Mouse (Mus musculus): ENCODE measurements around the gene Gm11634.
"Not testable (repeated sequence)": the region's sequence is repeated elsewhere in the genome, so short reads cannot be mapped to it uniquely, and the experiment has no call there.

Gene Gm11634

DNA sequence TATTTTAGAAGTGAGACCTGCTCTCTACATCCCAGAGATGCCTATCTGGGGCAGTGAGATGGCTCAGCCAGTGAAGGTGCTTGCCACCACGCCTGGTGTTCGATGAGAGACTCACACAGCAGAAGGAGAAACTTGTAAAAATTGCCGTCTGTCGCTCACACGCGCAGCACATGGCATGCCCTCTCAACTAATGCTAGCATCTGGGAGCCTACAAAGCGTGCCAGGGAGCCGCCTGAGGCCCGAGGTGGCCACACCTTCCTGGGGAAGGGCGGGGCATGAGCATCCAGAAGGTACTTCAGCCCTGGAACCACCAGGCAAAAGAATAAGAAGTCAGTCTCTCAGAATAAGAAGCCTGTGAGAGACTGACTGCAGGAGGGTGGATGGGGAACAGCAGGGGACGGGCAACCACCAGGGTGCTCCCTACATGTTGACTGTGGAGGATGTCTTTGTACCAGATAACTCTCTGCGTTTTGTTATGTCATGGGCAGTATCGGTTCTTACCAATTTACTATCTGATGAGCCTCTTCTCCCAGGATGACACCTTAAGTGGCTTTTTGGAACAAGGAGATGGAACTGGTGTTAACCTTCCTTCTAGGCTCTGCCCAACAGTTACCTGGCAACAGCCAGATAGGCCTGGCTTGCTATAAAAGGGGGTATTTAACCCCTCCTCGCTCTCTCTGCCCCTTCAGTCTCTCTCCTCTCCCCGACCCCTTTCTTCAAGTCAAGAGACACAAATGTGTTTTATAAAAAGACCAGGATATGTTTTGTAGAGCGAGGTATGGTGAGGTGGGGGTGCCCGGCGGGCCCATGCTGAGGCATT lies 18.1 kb upstream of the Gm11634 start:
- no peak for ATAC-seq (ENCODE audit: low TSS enrichment)

DNA sequence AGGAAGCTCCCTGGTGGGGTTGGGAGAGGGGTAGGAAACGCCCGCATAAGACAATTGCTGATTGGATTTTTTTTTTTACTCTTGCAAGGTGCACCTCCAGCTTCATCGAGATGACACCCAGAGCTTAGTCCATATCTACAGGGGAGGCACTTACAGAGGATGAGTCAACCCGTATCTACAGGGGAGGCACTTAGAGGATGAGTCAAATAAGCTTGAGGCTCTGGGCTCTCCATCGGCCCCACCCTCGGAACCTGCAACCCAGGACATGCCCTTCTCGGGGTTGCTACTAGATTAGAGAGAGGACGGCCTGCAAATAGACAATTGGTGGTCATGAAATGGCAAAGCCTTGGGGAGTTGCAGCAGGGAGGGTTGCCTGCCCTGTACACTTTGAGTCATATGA lies 17.0 kb upstream of the Gm11634 start:
- ATAC-seq (ENCODE audit: low TSS enrichment): no peak

DNA sequence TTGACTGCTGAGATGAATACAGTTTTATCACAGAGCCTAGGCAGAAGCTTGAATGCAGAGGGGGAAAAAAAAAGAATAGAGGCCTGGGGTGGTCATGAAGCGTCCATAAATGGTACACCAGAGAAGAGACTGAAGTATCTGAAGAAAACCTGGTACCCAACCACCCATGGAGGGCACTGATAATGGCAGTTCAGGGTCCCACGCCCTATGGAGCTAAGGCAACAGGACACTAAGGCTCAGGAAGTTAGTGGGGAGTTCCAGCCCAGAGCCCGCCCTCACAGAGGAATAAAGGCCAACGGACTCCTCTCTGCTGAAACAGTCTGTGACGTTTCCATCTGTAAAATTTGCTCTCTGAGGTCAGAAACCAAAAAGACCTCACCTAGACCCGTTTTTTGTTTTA lies 16.3 kb upstream of the Gm11634 start:
- no peak for ATAC-seq (ENCODE audit: low TSS enrichment)

DNA sequence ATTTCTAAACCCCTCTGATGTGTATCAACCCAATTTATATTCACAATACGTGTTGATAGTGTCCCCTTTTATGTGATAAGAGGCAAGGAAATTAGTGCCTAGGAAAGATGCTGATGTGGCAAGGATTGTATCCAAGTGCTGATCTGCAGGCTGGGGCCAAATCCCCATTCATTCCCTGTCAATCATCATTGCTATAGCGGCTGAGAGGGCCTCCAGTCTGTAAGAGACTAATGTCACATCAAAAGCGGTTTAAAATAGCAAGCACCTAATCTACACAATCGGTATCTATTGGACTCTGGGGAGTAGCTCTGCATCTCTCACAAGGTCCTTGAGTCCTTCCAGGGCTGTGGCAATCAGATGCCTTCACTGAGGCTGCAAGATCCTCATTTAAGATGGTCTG lies 15.1 kb upstream of the Gm11634 start:
- ATAC-seq (ENCODE audit: low TSS enrichment): no peak

DNA sequence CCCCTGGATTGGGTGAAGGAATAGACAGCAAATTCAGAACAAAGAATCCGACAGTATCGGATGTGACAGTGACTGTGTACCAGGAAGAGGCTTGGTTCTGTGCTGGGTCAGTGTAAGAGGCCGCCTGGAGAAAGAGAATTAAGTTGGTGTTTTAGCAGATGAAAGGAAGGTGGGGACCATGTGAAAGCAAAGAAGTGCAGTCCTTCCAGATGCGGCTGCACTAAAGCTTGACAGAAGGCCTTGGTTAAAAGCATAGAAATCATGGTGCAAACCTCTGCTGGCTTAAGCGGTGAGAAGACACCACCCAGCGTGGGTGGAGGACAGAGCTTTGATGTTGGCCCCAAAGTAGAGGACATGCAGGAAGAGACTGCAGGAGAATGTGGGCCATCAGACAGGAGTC lies 14.5 kb upstream of the Gm11634 start:
- no peak for ATAC-seq (ENCODE audit: low TSS enrichment)

DNA sequence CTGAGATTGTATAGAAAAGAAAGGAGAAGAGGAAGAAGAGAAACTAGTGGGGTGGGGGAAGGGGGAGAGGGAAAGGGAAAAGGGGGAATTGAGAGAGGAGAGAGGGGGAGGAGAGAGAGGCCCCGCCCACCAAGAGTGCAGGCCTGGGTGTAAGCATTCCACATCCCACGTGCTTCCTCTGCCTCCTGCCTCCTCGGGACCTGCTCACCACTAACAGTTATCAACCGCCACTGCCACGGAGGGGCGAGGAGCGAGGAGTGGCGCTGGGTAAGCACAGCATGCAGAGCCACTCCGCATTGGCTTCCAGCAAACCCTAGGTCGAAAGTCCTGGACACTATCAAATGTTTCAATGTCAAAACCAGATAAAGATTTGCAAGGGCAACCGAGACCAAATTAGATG lies 11.4 kb upstream of the Gm11634 start:
- no peak for ATAC-seq (ENCODE audit: low TSS enrichment)

DNA sequence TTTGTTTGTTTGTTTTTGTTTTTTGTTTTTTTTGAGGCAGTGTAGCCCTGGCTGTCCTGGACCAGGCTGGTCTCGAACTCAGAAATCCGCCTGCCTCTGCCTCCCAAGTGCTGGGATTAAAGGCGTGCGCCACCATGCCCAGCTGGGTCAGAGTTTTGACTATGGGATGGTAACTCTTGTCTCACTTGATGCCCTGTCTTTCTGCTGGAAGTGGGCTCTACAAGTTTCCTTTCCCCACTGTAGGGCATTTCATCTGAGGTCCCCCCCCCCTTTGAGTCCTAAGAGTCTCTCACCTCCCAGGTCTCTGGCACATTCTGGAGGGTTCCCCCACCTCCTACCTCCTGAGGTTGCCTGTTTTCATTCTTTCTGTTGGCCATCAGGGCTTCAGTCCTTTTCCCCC lies 8.1 kb upstream of the Gm11634 start:
- ATAC-seq (ENCODE audit: low TSS enrichment): not testable (repeated sequence)

DNA sequence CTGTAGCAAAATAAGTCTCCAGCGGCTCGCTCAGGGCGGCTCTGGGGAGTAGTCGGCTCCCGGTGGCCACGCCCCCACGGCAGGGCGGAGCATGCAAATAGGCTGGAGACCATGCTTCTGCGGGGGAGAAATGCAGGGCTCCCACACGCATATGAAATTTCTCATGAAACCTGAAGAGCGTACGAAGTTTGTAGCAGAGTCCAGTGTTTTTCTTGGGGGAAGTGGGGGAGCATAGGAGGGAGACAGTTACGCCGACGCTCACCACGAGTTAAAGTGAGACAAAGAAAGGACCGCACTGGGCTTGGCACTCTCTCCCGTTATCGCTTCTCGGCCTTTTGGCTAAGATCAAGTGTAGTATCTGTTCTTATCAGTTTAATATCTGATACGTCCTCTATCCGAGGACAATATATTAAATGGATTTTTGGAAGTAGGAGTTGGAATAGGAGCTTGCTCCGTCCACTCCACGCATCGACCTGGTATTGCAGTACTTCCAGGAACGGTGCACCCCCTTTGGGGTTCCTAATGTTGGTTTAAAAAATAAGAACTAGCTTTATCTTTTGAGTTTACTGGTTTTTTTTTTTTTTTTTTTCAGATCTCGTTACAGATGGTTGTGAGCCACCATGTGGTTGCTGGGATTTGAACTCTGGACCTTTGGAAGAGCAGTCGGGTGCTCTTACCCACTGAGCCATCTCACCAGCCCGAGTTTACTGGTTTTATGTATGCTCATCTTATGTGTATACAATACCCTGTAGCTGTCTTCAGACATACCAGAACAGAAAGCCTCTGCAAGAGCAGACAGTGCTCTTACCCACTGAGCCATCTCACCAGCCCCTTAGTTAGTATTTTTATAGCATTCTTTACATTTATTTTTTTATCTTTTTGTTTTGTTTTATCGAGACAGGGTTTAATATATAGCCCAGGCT lies 5.7 kb upstream of the Gm11634 start:
- not testable (repeated sequence) for ATAC-seq (ENCODE audit: low TSS enrichment)

DNA sequence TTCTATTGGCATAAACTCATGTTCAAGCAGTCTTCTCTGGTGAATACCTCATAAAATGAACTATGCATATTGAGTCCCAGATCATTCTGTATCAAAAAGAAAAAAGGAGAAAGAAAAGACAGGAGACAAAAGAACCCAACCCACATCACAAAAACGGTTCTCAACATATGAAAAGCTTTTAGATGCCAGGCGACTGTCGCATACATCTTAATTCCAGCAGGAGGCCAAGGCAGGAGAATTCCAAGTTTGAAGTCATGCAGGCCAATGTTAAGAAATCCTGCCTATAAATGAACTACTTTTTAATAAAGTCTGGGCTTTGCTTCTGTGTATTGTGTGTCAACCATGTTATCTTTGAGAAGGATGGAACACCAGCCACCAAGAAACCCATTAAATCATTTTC lies 5.1 kb upstream of the Gm11634 start:
- no peak for ATAC-seq (ENCODE audit: low TSS enrichment)

DNA sequence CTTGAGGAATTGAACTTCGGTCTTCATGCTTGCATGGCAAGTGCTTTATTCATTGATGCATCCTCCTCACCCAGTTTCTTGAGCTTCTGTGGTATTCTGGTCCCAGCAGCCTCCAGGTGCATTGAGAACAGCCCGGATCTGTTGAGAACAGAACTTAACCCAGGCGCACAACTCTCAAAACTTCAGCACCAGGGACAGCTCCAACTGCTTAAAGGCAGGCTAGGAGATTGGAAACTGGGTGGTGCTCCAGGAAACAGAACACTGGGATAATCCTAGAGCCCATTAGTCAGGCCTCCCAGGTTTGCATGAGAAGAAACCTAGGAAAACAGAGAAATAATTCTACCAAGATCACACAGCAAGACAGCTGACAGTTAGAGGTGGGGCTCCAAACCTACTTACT lies 3.4 kb upstream of the Gm11634 start:
- no peak for ATAC-seq (ENCODE audit: low TSS enrichment)

DNA sequence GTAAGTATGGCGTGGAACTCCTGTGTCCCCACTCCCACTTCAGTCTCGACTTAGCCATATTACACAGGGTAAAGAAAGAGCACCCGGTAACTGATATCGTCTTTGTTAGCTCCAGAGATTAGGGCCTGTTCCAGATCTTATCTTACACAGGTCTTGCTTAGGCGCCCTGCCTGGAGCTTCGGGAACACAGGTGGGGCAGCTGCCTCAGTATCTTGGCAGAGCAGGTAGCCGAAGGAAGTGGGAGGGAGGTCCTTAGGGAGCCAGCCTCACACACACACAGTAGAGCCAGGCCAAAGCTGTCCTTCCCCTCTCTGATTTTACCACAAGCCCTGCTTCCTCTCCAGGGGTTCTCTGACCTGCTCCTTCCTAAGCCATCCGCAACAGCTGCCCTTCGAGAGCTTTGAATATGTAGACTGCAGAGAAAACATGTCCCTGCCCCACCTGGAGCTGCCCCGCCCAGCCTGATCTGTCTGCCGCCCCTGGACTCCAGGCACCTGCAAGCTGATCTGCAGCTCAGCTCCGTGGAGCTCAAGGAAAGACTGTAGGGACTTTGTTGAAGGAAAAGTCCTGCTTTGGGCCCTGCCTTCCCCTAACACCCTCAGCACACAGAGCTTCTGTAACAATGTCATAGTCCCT lies 8.9 kb downstream of the Gm11634 start:
- no peak for ATAC-seq (ENCODE audit: low TSS enrichment)

DNA sequence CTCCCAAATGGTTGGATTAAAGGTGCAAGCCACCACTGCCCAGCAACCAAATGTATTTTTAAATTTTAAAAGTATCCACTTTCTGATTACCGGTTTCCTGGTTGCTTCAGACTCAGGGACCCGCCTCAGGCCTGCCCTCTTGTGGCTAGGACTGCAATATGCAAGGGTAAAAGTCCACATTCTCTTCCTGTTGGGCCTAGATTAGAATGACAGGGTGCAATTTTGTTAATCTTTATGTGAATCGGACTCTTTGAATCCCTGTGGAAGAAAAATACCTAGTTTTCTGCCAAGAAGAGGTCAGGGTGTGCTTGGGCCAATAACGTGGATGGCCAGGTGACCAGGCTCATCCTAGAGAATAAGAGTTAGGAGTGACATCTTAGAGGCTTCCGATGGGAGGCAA lies 9.6 kb downstream of the Gm11634 start:
- ATAC-seq (ENCODE audit: low TSS enrichment): no peak

DNA sequence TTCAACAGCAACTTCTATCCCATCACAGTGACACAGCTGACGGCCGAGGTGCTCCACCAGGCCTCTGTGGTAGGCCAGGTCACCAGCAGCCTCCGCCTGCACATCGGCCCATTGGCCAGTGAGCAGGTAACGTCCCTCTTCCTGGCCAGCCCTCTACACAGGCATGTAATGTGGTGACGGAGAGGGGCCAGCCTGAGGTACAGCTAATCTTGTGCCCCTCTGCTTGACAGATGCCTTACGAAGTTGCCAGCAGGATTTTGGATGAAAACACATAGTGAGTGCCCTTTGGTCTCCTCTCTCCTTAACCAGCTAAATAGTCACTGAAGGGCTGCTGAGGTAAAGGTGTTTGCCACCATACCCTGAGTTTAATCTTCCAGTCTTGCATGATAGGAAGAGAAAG lies 10.2 kb downstream of the Gm11634 start:
- ATAC-seq (ENCODE audit: low TSS enrichment): no peak

DNA sequence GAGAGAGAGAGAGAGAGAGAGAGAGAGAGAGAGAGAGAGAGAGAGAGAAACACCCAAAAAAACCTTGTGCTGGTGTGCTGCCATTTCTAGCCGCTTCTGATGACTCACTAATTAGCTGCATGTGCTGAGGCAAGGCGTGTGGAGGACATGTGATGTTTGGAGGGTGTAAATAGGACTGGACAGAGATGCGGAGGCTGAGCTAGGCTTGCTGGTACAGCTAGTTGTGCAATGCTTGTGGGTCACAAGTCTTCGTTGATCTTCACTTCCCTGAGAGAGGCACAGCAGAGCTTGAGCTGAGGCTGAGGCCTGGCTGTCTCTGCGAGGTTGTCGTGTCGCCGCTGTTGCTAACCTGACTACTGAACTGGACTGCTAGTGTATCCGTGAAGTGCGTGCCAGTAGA lies 11.4 kb downstream of the Gm11634 start:
- ATAC-seq (ENCODE audit: low TSS enrichment): peak; percentile 62; the same call in 1 of the 2 replicates

DNA sequence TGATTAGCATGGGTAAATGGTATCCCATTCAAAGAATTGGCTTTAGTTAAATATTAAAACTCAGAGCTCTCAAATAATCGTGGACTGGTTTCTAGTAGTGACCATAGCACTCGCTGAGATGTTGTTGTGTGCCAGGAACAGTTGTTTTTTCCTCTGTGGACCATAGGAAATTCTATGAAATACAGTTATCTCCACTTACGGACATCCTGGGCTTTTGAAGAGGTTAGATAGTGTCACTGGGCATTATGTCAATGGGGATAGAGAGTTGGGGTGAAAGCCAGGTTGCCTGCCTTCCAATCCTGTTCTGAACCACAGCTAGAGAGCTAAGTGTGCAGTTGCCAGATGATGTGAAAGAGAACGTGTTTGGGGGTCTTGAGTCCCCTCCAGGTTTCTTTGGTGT lies 13.3 kb downstream of the Gm11634 start:
- no peak for ATAC-seq (ENCODE audit: low TSS enrichment)

DNA sequence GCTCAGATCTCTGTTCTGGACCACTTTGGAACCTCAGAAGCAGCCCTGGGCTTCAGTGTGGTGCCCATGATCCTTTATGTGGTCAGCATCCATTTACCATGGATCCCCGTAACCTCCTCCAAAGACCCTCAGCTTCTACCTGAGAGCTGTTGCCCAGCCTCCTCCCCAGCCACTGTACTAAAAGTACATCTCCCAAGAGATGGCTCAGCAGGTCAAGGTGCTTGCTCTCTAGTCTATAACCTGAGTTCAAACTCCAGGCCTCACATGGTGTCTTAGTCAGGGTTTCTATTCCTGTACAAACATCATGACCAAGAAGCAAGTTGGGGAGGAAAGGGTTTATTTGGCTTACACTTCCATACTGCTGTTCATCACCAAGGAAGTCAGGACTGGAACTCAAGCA lies 14.0 kb downstream of the Gm11634 start:
- not testable (repeated sequence) for ATAC-seq (ENCODE audit: low TSS enrichment)

DNA sequence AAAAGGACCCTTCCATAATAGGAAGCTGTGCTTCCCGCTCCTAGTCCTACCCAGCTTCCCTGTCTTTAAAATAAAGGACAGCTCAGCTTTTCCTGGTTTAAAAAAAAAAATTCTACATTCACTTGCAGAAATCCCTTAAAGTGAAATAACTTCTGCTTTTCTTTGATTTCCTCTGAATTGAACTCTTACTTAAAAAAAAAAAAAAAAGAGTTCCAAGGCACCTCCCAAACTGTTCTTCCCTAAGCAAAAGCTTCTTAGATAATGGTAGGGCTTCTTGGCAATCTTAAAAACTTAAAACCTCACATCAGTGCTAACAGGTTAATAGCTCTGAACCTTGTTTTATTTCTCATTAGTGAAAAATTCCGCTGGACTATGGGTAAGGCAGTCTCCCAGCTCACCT lies 15.9 kb downstream of the Gm11634 start:
- no peak for ATAC-seq (ENCODE audit: low TSS enrichment)

DNA sequence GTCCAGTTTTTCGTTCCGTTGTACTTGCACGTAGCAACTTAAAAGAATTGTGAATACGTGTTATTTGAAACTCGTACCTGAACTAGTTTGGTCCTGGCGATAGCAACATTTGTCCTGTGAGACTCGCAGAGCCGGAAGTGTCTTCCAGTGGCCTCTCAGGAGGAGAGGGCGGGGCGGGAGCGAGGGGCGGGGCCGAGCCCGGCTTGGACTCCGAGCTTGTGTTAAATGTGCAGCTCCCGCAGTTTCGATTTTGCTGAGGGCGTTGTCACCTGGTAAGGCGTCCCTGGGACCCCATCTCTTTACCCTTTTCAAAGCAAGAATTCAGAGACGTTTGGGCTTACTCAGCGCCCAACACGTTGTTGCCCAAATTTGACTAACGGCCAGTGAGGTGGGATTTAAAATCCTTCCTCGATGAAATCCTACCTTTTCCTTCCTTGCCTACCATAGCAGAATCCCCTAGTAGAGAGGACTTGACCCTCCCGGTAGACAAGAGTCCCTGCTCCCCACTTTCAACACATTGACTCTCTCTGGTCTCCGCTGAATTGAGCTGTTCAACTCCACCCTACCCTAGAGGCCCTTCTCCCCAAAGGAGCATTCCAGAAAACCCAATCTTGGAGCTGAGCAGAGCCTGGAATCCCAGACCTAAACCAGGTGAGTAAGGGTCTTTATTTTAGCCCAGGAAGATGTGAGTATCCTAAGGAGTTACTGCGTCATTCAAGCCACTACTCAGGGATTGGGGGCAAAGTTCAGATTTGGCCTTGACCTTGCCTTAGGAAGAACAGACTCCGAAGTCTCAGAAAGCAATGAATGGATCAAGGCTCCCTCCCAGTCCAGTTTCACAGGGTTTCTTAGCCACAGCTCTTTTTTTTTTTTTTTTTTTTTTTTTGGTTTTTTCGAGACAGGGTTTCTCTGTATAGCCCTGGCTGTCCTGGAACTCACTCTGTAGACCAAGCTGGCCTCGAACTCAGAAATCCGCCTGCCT lies 16.7 kb downstream of the Gm11634 start, which contains the start of gene Tmem106a:
Gene Tmem106a, plus strand, starts transcription at position 189 of the 982 bp plus-strand sequence.
- no peak for ATAC-seq (ENCODE audit: low TSS enrichment)

DNA sequence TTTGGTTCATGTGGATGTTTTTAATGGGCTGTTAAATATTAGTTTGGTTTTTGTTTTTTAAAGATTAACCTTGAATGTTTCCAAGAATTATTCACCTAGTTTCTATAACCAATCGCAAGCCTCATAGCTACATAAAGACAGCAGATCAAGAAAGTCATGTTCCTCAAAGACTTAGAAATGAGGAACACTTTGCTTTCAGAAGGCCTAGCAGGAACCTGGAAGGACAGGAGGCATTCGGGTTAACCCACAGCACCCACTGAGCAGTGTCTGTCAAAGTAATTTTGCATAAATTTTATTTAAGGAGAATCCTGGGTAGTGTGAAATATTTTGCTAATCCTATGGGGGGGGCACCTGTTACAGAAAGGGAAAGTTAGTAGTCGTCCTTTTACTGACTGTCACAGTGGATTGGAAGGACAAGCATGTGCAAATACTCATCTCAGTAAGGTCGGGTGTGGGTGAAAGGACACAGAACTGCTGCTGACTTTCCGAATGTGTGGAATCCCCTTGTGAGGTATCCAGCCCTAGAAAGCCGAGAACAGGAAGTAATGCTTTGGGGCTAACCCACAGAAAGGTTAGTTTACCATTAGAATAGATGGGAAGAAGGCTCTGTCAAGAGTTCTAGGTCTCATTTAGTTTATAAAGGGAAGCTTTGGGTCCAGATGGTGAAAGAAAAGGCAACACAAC lies 17.8 kb downstream of the Gm11634 start:
- ATAC-seq (ENCODE audit: low TSS enrichment): no peak

DNA sequence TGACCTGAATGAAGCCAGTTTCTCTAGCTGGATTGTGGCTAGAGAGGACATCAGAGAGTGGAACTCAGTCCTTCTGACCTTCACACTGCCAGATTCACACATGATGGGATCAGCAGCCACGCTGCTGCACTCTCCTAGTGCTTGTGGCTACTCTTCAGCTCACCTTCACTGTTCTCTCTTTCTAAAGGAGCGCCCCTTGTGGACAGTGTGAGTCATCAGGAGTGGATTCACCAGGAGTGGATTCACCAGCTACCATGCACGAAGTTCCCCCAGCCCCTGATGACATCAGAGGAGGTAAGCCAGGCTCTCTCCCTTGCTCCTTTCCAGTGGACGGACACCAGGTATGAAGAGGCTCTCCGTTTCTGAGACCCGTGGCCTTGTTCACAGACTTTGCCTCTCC lies 22.9 kb downstream of the Gm11634 start:
- no peak for ATAC-seq (ENCODE audit: low TSS enrichment)

DNA sequence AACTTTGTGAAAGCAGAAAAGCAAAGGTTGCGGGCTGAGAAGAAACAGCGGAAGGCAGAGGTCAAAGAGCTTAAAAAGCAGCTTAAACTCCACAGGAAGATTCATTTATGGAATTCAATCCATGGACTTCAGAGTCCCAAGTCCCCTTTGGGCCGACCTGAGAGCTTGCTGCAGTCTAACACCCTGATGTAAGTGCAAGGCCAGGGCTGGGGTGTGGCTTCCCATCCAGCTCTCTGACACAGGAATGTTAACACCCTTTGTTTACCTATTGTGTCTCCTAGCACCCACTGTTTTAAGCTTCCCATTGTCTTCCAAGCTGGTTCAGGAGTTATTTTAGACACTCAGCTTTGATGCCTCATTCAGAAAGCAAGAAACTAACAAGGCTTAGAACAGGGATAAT lies 30.6 kb downstream of the Gm11634 start:
- no peak for ATAC-seq (ENCODE audit: low TSS enrichment)

Measured in frontal cortex, adult (tissue).